Mouse (Mus musculus) spleen, adult 2 months (tissue): ENCODE results near the gene Klhdc3.

Experiments used
- CTCF ChIP-seq: fragments of 200-500 bp; IDR thresholded peaks from 2 replicates; pipeline ENCODE4 v1.5.1; 2011; ENCODE audit warnings: mild to moderate bottlenecking, inconsistent platforms; ENCODE audit not compliant: insufficient read depth, insufficient read length, insufficient replicate concordance; ENCODE audit errors: extremely low read depth
- POLR2A ChIP-seq: fragments of 200-500 bp; IDR thresholded peaks from 2 replicates; pipeline ENCODE4 v1.6.1; 2011; ENCODE audit warnings: low read depth, low read length, inconsistent platforms

DNA sequence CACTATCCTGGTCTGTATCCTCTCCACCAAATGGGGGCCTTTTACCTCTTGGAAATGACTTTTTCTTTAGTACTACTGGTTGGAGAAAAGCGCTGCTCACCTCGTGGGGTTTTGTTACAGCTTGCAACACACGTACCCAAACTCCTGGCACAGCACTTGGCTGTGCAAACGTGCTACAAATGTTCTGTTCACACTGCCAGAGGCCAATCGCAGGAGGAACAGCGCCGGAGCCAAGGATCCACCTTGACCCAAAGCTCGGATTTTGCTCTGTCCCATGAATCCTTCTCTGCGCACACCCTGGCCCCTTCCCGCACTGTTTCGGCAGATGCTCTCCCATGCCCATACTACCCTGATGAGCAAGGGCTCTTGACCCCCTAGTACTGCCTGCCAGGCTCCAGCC is 47.8 kb upstream of the Klhdc3 start:
- TF ChIP-seq CTCF (no peak), POLR2A (no peak)
